Mouse (Mus musculus): ENCODE results near the gene Gng10. TPM values are rescaled to one million over a fixed set of nuclear protein-coding genes. Genes with fewer than 3 reads are reported as not detected.

The Gng10 gene
- total RNA-seq (2014; fragmentation: Nextera tagmentation) (82.0 and 100 TPM in 2 replicates), total RNA-seq (2017) (58.5 and 65.7 TPM in 2 replicates)

- ATAC-seq (replicated peaks; ENCODE audit: low FRiP score, low TSS enrichment, poor library complexity, severe bottlenecking) = peak; percentile 69
Observed at GRCm38 (mm10) chr4:59034918-59035785, at the start of gene Gng10. TSS of gene Gng10 (plus strand) at chr4:59035088.

GRCm38 (mm10) chr4:58985157-58985648 is 49.7 kb upstream of the Gng10 start:
- ATAC-seq (replicated peaks; ENCODE audit: low FRiP score, low TSS enrichment, poor library complexity, severe bottlenecking) = peak; percentile 45

- peak; percentile 23 for ATAC-seq (replicated peaks; ENCODE audit: low FRiP score, low TSS enrichment, poor library complexity, severe bottlenecking)
Observed at GRCm38 (mm10) chr4:58986540-58987190, 48.2 kb upstream of the Gng10 start, which contains the start of gene Ptgr1. TSS of gene Ptgr1 (minus strand) at chr4:58987119.

- ATAC-seq (replicated peaks; ENCODE audit: low FRiP score, low TSS enrichment, poor library complexity, severe bottlenecking) = no peak
Observed at GRCm38 (mm10) chr4:58989303-58989898, 45.5 kb upstream of the Gng10 start.

GRCm38 (mm10) chr4:58990609-58991434 is 44.1 kb upstream of the Gng10 start:
- peak; percentile 71 for ATAC-seq (replicated peaks; ENCODE audit: low FRiP score, low TSS enrichment, poor library complexity, severe bottlenecking)

DNA sequence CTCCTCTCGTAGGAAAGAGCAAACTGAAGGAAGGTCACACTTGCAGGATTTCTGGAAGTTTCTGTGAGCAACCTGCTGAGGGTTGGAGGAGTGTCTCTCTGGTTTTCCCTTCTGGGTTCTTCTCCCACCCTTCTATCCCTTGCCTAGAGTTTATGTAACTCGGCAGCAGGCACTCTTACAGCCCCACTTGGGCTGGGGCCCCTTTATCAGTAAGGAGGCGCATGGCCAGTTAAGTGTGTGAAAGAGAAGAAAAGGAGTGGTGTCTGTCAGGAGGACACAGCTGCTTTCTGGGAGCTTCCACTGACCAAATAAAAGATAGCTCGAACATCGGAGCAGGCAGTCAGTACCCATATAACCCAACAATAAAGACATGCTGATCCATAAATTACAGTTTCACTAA is 42.7 kb upstream of the Gng10 start:
- ATAC-seq (replicated peaks; ENCODE audit: low FRiP score, low TSS enrichment, poor library complexity, severe bottlenecking) = no peak

DNA sequence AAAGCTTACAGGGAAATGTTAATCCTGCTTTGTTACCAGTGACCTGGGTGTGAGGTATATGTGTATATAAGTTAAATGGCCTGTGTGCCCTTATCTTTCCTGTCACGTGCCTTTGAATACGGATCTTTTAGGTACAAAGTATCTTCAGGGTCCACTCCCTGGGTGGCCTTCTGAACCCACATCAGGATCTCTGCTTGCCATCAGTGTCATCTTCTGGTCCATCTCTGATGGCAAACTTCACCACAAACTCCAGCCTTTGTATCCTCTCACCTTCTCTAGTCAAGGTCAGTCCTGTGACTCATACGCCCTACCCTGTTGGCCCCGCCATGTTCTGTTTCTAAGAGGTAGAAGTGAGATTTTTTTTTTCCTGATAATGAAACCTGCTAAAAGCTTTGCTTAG is 40.1 kb upstream of the Gng10 start, which contains the start of gene Dnajc25:
Gene Dnajc25 (plus strand): TSS at position 301 of the 400 bp plus-strand sequence.
- ATAC-seq (replicated peaks; ENCODE audit: low FRiP score, low TSS enrichment, poor library complexity, severe bottlenecking) = no peak

DNA sequence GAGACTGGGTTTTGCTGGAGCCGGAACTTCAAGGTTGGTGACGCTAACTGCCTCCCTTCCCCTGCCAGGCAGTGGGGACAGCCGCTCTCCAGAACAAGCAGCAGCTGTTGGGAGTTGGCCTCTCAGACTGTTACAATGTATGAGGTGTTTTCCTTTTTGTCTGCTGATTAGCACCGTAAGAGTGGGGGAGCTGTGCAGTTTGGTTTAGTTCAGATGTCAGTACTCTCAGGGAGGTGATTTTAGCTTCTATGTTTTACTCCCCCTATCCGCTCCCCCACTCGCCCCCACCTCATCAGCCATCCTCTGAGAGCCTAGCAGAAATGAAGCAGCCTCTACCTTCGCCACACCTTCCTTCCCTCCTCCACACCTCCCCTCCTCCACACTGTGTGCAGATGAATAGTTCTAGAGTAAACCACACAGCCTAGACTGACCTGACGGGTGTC is 39.6 kb upstream of the Gng10 start:
- no peak for ATAC-seq (replicated peaks; ENCODE audit: low FRiP score, low TSS enrichment, poor library complexity, severe bottlenecking)

DNA sequence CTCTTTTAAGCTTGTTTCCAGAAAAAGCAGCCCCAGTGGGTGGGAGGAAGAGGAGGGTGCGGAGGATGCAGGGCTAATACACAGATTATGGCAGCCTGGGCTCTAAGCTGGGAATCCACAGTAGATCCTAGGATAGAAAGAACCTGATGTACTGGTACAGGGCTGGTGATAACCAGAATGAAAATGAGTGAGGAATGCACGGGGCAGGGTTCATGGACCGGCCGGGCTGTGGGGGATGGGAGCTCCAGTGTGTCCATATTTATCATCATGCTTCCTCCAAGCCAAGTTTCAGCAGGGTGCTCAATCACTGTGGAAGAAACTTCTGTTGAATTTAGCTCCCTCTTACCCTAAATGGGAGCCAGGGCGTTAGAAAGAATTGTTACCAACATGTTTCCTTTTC is 37.8 kb upstream of the Gng10 start:
- no peak for ATAC-seq (replicated peaks; ENCODE audit: low FRiP score, low TSS enrichment, poor library complexity, severe bottlenecking)

DNA sequence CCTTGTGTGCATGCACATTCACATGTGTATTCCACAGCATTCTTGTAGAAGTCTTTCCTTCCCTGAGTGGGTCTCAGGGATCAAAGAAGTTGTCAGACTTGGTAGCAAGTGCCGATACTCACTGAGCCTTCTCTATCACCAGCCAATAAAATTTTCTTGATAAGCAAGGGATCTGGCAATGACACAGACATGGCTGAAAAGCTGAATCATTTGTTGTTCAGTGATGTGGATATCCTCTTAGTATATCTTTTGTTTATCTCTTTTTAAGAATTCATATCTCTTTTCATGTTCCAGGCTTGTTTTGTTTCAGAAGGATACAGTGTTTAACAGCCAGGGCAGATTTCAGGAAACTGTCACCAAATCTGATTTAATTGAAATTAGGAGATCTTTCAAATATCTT is 36.2 kb upstream of the Gng10 start:
- no peak for ATAC-seq (replicated peaks; ENCODE audit: low FRiP score, low TSS enrichment, poor library complexity, severe bottlenecking)

DNA sequence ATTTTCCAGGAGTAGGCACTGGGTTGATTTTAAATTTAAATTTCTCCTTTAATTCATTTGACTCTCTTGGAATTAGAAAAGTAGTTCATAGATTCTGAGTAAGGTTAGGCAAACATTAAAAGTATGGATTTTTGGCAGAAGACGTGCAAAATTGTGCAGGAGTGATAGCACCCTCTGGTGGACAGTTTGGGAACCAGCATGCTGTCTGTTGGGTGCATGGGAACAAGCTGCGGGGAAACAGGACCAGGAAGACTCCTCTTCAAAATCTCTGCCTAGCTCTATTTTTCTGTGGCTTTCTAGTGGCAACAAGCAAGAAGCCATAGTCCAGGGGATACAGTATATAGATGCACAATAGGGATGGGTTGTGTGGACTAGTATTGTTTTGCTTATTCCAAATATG is 35.2 kb upstream of the Gng10 start:
- ATAC-seq (replicated peaks; ENCODE audit: low FRiP score, low TSS enrichment, poor library complexity, severe bottlenecking) = no peak

- 0 out of 2 replicates have a peak, but pooled peaks have one; percentile 43 for ATAC-seq (replicated peaks; ENCODE audit: low FRiP score, low TSS enrichment, poor library complexity, severe bottlenecking)
Observed at GRCm38 (mm10) chr4:59000614-59001013, 34.3 kb upstream of the Gng10 start.

DNA sequence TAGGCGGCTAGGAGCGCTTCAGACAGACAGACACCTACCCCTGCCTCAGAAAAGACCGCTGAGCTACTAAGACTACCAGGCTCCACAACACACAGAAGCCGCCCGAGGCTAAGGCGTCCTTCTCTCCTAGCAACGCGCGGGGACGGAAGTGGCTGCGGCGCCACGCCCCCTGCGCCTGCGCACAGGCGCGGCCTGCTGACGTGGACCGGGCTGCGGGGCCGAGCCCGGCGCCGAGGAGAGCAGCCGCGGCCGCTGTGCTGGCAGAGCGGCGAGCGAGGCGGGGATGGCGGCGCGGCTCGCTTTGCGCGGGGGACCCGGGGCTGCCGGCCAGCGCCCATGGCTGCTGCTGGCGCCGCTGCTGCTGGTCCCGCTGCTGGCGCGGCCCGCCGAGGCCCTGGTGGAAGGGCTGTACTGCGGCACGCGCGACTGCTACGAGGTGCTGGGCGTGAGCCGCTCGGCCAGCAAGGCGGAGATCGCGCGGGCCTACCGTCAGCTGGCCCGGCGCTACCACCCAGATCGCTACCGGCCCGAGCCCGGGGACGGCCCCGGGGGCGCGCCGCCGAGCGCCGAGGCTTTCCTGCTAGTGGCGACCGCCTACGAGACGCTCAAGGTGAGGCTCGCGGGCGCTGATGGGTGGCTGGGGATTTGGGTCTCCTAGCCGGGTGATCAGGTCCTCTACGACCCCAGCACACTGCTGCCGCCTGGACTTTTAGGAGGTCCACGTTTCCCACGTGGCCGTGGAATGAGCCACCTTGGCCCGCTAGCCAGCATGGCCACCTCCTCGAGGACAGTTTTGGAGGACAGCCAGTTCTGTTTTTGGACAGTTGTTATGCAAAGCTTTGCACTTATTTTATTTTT is 31.7 kb upstream of the Gng10 start, which contains the start of gene Gm20503:
Gene Gm20503 (plus strand): TSS at position 263 of the 858 bp plus-strand sequence.
- ATAC-seq (replicated peaks; ENCODE audit: low FRiP score, low TSS enrichment, poor library complexity, severe bottlenecking) = peak; percentile 88

DNA sequence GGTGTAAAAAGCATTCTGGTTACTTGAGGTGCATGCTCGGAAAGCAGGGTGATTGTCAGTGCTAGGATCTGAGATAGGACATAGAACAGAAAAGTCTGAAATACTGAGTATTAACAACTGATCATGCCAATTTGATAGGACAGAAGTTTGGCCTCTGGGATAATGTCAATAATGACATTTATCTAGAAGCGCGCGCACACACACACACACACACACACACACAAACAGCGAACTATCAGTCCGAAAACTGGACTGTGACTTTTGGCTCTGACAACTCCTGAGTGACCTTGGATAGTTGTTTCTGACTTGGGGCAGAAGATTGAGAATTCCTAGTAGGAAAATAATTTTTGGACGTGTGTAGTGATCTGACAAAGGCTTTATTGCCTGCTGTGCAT is 31.1 kb upstream of the Gng10 start:
- ATAC-seq (replicated peaks; ENCODE audit: low FRiP score, low TSS enrichment, poor library complexity, severe bottlenecking) = no peak

DNA sequence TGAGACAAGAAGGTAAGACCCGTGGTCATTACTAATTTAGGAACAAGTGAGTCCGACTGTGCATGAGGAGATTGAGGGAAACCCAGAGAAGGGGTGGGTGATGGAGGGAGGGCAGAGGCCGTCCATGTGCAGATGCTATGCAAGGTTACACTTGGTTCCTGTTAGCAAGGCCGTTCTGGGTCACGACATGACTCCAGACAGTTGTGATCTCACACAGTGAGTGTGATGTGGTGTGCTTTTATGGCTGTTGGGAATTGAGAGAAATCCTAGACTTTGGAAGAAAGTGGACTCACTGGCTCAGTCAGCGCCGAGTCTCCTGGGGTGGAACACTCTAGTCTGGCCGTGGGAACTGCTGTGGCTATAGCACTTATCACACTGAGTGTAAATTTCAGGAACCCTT is 28.7 kb upstream of the Gng10 start:
- ATAC-seq (replicated peaks; ENCODE audit: low FRiP score, low TSS enrichment, poor library complexity, severe bottlenecking) = no peak

DNA sequence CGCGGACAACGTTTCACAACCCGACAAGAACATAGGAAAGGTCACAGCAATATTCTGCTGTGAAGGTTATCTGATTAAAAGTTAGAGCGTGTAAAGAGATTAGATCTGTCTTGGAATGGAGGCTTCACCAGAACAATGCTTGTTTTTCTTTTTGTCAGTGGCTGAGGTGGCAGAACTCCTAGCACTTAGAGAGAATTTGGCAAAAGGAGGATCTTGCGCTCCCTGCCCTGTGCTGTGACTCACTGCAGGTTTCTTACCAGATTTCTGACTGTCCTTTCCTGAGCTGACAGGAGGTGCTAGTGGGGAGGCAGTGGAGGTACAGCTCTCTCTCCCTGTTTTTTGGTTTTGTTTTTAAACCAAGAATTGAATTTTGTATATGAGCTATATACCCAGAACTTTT is 27.9 kb upstream of the Gng10 start:
- ATAC-seq (replicated peaks; ENCODE audit: low FRiP score, low TSS enrichment, poor library complexity, severe bottlenecking) = no peak

DNA sequence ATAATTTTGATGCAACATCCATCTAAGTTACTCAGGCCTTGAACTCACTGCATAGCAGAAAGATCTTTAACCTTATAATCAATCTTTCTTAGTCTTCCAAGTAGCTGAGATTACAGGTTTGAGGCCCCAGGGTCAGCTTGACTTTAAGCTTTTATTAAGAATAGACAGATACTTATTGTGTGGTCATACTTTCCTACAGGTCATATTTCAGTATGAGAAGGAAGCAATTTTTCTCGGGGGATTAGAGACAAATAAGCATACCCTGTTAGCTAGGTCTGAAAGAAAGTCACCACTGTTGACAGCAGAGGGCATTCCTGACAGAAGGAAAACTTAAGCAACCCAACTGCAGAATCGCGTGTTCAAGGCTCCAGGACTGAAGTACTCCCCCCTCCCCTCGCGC is 26.9 kb upstream of the Gng10 start:
- no peak for ATAC-seq (replicated peaks; ENCODE audit: low FRiP score, low TSS enrichment, poor library complexity, severe bottlenecking)

- peak; percentile 31 for ATAC-seq (replicated peaks; ENCODE audit: low FRiP score, low TSS enrichment, poor library complexity, severe bottlenecking)
Observed at GRCm38 (mm10) chr4:59009186-59009585, 25.7 kb upstream of the Gng10 start.
